Mouse (Mus musculus) adrenal gland, adult (tissue): Measurements from ENCODE around the gene Mmp28.

Experiments
- DNase-seq, 2 experiments: peaks; one replicate each; pipeline ENCODE4 v3.0.0; 2022 to 2023; ENCODE audit warnings: low spot score in 1 of 2; ENCODE audit not compliant: inconsistent age in 2 of 2

Mmp28 gene

DNA sequence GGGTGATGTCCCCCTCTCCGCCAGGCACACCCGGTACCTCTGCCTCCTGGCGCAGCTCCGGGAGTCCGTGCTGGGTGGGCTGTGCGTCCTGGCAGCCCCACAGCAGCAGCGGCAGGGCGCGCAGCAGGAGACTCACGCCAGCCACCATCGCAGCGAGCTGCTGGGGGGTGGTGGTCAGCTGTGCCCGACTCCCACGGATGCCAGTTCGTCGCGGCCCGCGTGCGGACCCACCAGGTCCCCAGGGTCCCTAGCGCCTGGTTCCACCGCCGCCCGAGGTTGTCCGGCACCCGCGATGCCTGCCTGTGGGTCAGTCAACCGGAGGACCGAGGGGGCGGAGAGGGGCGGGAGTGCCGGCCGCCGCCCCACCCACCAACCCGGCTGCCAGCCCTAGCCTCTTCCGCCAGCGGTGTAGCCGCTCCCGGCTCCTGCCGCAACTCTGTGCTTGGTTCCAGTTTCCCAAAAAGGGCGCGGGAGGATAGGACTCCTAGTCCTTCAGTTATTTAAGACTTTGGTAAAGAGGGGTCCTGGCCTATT lies at the start of gene Mmp28:
TSS of gene Mmp28 (minus strand) at position 361 of the 534 bp plus-strand sequence.
- peak; percentile 84 to 92 for DNase-seq

DNA sequence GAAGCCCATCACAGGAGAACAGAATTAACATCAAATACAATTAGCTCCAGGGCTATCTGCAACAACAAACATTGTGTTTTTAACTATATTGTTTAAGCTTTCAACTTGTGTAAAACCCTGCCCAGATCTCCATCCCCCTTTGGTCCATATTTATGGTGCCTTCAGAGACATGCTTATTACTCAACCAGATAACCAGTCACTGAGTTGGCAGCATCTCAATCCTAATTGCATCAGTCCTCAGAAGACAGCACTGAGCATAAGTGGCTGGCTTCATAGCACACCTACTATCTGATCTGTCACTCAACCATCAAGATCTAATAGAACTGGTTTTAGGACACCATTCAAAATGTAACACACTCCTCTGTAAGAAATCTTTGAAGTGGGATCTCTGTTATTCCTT lies 46.6 kb upstream of the Mmp28 start:
- peak in 1 of 2 experiments; percentile 60 for DNase-seq

DNA sequence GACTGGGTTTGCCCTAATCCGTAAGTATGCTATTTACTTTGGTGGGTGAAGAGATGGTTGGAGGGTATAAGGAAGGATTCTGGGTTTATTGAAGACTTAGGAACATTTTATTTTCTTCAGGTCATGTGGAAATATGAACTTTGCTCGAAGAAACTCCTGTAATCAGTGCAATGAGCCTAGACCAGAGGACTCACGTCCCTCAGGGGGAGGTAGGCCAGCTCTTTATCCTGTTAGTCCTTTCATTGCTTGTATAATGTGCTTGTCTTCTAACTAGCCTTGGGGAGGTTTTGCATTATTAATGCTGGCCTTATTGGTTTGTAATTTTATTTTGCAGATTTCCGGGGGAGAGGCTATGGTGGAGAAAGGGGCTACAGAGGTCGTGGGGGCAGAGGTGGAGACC lies 41.4 kb upstream of the Mmp28 start:
- no peak for DNase-seq

DNA sequence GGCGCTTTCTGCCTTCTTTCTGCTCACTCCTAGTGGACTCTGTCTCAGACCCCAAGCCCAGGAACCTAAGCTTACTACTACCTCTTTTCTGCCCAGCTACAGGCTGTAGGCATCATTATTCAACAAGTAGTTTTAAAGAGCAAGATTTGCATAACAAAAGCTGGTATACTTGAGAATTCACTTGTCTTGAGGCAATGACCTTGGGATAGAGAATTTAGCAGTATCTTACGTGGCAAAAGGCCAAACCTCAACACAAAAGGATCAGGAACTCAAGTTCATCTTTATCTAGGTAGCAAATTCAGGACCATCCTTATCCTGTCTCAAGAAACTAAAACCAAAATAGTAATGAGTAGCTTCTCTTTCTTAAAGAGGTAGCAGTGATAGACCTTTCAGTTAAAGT lies 32.7 kb upstream of the Mmp28 start:
- DNase-seq, result no peak

DNA sequence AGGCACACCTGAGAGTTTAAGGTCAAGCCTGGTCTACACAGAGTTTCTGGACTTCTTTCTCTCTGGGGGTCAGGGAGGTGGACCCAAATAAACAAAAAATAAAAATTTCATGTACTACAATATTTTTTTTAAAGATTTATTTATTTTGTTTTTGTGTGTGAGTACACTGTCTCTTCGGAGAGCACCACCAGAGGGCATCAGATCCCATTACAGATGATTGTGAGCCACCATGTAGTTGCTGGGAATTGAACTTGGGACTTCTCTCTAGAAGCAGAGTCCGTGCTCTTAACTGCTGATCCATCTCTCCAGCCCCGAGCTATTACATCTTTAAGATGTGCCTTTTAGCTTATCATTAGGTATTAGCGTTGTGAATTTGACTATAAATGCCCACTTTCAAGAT lies 28.6 kb upstream of the Mmp28 start:
- no peak for DNase-seq

- DNase-seq, result peak; percentile 37 to 73
Measured at GRCm38 (mm10) chr11:83473235-83474016, 10.6 kb upstream of the Mmp28 start.

GRCm38 (mm10) chr11:83472324-83473234 lies 9.7 kb upstream of the Mmp28 start, which contains the start of gene Taf15:
TSS of gene Taf15 (plus strand) at chr11:83473086.
- DNase-seq, result peak; percentile 99

DNA sequence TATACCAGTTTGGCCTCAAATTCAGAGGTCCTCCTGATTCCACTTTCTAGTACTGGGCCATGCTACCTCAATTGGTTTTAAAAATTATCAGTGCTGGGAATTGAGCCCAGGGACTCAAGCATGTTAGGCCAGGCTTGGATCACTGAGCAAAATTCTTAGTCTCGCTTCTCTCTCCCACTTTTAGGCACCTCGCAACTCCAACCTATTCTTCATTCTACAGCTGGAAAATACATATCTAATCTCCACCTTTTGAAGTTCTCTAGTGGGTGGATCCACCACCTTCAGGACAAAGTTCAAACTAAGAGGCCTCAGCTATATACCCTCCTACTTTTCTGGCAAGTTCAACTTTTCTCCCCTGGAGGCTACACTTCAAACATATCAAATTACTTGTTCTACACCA lies 8.9 kb upstream of the Mmp28 start:
- DNase-seq, result no peak

DNA sequence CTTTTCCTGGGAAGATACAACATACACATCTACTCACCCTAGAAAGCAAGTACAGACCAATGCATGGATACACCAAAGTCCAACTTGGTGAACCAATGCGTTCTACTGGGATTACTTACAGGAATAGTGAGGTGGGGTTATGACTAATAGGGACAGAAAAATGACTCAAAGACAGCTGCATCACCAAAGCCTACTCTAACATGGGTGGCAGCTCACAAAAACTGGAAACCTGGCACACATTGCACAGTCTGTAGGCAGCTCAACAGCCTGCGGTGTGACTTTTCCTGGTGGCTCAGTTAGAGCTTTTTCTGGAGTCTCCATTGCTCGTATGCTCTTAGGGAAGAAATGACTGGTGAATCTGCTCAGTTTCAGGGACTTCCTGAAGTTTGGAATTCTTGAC lies 5.9 kb upstream of the Mmp28 start:
- peak in 1 of 2 experiments; percentile 15 for DNase-seq

- DNase-seq, result peak; percentile 76 to 84
Measured at GRCm38 (mm10) chr11:83467120-83467652, 4.3 kb upstream of the Mmp28 start.

GRCm38 (mm10) chr11:83465976-83466375 lies 3.1 kb upstream of the Mmp28 start:
- DNase-seq, result peak; percentile 73 to 90

DNA sequence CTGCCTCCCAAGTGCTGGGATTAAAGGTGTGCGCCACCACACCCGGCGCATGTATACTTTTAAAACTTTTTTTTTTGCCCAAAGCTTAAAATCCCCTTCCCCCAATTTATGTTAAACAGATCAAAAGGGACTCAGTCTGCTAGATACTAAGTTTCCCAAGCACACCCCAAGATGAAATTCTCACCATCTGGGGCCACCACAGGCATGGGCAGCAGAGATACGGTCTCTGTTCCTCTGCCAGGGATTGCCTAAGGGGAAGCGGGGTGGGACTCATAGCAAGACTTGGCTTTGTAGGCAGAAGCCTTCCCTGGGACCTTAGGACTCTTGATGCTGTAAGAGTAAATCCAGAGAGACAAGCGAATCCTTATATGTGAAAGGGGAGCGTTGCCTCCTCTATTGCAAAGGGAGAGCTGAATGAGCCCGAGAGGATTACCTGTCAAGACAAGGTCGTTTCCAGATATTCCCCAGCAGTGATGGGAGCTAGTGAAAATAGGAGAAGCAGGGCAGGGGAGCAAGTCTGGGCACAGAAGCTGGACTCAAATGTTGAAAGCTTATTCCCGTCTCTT lies 1.3 kb downstream of the Mmp28 start:
- peak; percentile 12 to 49 for DNase-seq

GRCm38 (mm10) chr11:83457912-83458601 lies 4.8 kb downstream of the Mmp28 start:
- peak; percentile 46 to 81 for DNase-seq

- peak; percentile 11 to 43 for DNase-seq
Measured at GRCm38 (mm10) chr11:83457257-83457656, 5.6 kb downstream of the Mmp28 start.

DNA sequence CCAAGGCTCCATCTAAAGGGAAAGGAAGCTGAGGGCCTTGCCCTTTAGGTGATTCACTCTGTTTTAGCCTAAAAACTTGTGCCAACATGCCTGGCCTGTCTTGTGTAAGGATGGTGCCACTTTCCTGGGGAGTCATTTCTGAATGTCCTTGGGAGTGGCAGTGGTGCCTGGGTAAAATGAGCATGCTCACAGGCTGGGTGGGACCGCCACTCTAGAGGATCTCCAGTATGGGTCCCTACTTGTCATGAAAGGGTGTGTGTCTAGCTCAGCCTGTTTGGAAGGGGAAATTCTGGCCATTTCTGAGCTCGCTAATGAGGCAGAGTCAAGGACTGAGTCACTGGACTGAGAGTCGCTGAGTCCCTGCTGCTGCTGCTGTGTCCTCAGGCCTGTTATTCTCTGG lies 7.3 kb downstream of the Mmp28 start:
- peak; percentile 70 to 93 for DNase-seq

DNA sequence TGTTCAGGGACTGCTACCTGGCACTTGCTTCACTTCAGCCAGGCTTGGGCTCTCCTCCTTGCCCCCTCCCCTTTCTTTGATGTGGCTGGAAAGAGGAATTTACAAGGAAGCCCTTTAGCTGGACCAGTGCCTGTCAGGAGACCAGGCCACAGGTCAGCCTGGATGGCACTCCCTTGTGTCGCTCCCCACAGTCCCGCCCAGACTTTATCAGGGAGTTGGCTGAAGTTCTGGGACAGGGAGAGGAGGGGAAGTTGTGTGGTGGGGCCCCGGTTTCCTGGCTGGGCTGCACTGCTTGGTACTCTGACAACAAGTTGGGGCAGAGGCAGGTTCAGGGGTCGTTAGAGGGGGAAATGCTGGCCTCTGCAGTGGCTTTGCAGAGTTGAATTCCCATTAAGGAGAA lies 8.3 kb downstream of the Mmp28 start:
- DNase-seq, result peak; percentile 44 to 76

GRCm38 (mm10) chr11:83451281-83451680 lies 11.6 kb downstream of the Mmp28 start:
- DNase-seq, result peak in 1 of 2 experiments; percentile 6

DNA sequence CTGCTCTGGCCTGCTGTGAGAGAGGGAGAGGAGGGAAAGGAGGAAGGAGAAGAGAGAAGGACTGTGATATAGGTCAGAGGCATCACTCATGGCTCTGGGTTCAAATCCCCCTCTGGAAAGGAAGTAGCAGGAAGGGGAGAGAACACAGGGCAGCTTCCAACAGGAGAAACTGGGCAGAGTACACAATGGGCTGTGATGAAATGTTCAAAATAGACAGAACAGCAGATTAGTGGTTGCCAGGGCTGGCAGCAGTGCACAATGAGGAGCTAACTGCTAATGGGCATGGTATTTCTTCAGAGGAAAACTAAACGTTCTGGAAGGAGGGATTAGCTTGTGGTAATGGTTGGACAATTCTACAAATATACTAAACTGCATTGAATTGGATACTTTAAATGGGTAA lies 12.3 kb downstream of the Mmp28 start:
- peak in 1 of 2 experiments; percentile 33 for DNase-seq

GRCm38 (mm10) chr11:83449298-83449697 lies 13.6 kb downstream of the Mmp28 start:
- peak; percentile 19 to 55 for DNase-seq

DNA sequence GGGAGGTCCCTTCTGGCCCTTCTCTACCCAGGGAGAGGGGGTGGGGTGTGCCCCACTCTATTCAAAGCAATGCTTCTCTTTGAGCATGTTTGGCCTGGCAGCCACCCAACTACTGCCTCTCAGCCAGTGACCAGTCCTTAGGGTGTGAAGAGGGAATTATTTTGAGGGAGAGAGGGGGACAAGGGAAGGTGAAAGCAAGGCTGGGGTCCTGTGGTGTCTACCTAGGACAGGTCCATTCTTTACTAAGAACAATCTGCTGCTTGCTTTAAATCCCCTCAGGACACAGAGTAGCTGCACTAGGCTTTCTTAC lies 14.0 kb downstream of the Mmp28 start:
- peak; percentile 30 to 64 for DNase-seq
